Mouse (Mus musculus) stomach, embryonic 16.5 days (tissue): Measurements from ENCODE around the gene 3300002I08Rik. TPM values are rescaled to one million over a fixed set of nuclear protein-coding genes. Genes with fewer than 3 reads are reported as not detected.
"Not testable (repeated sequence)": the region's sequence is repeated elsewhere in the genome, so short reads cannot be mapped to it uniquely, and the experiment has no call there.

Experiments used
- ATAC-seq: fragments of 200-750 bp; cut with Nextera tagmentation; 2 replicates; pipeline ENCODE4 v1.8.0; 2017; ENCODE audit warnings: moderate number of reproducible peaks, moderate TSS enrichment; ENCODE audit not compliant: insufficient read depth, low FRiP score
- H3K27ac ChIP-seq: fragments of 300-500 bp; sonication (generic); 2 replicates; pipeline ENCODE4 v1.5.1; 2014; ENCODE audit warnings: low read length
- H3K27me3 ChIP-seq: fragments of 300-500 bp; sonication (generic); 2 replicates; pipeline ENCODE4 v1.6.1; 2014; ENCODE audit warnings: low read length, control low read depth, mixed read lengths; ENCODE audit not compliant: control insufficient read depth, insufficient read depth
- H3K36me3 ChIP-seq: fragments of 300-500 bp; sonication (generic); 2 replicates; pipeline ENCODE4 v1.6.1; 2014; ENCODE audit warnings: low read length; ENCODE audit not compliant: control insufficient read depth, insufficient read depth
- H3K4me1 ChIP-seq: fragments of 300-500 bp; sonication (generic); 2 replicates; pipeline ENCODE4 v1.6.1; 2014; ENCODE audit warnings: low read length, control low read depth, mixed read lengths; ENCODE audit not compliant: control insufficient read depth, insufficient read depth
- H3K4me2 ChIP-seq: fragments of 300-500 bp; sonication (generic); 2 replicates; pipeline ENCODE4 v1.6.1; 2014; ENCODE audit warnings: low read depth, low read length, mixed read lengths
- H3K4me3 ChIP-seq: fragments of 300-500 bp; sonication (generic); replicated peaks from 2 replicates; pipeline ENCODE4 v1.5.1; 2014; ENCODE audit warnings: mild to moderate bottlenecking, low read length
- H3K9ac ChIP-seq: fragments of 300-500 bp; sonication (generic); 2 replicates; pipeline ENCODE4 v1.6.1; 2014; ENCODE audit warnings: low read length
- H3K9me3 ChIP-seq: fragments of 300-500 bp; sonication (generic); replicated peaks from 2 replicates; pipeline ENCODE4 v1.6.1; 2016; ENCODE audit warnings: low read length, control low read depth; ENCODE audit not compliant: control insufficient read depth
- WGBS: fragments of 180-500 bp; shearing (Covaris S2); extraction: QIAGEN DNeasy Blood & Tissue Kit; methylation state at CpG from one replicate; pipeline ENCODE4 v1.1.7; 2014; 5-methylcytosine and 5-hydroxymethylcytosine counted together
- polyA plus RNA-seq: library from polyadenylated mRNA; unstranded; fragments of >200 nt; fragmentation: Nextera tagmentation; extraction: Ambion mirVana; gene quantifications from 2 replicates; pipeline ENCODE4 v1.2.1, GENCODE M21; 2015

The 3300002I08Rik gene
- polyA plus RNA-seq: 5.9 and 6.0 TPM in 2 replicates

GRCm38 (mm10) chr2:150362113-150362877, at the start of gene 3300002I08Rik:
Gene 3300002I08Rik, minus strand, starts transcription at chr2:150362765.
- under 1% methylated on average over 16 of the region's 17 CpGs for WGBS
- H3K4me1 ChIP-seq, H3K9me3 ChIP-seq, H3K36me3 ChIP-seq, H3K27me3 ChIP-seq: not testable (repeated sequence)
- H3K27ac ChIP-seq: peak within 1 kb of the TSS; percentile 89
- peak within 1 kb of the TSS; percentile 84 for H3K9ac ChIP-seq
- peak; percentile 98 for ATAC-seq
- peak within 1 kb of the TSS; percentile 76 for H3K4me3 ChIP-seq
- H3K4me2 ChIP-seq: peak within 1 kb of the TSS; percentile 56

- ATAC-seq, H3K4me3 ChIP-seq, H3K9ac ChIP-seq, H3K27me3 ChIP-seq, H3K36me3 ChIP-seq, H3K4me1 ChIP-seq, H3K4me2 ChIP-seq, H3K27ac ChIP-seq, H3K9me3 ChIP-seq: not testable (repeated sequence)
- WGBS: 90% methylated on average over 17 of the region's 17 CpGs
These were observed 49.6 kb upstream of the 3300002I08Rik start for GRCm38 (mm10) chr2:150412146-150412545.

GRCm38 (mm10) chr2:150390198-150390597, 27.6 kb upstream of the 3300002I08Rik start:
- Histone ChIP-seq H3K9ac (no peak overlapping the region), H3K4me2 (no peak overlapping the region), H3K27me3 (no peaks in the 10 kb centered on the region), H3K36me3 (no peaks in the 10 kb centered on the region), H3K4me1 (no peaks in the 10 kb centered on the region), H3K9me3 (no peaks in the 10 kb centered on the region), H3K27ac (no peak overlapping the region), H3K4me3 (no peak overlapping the region)
- WGBS: 85% methylated on average over 1 of the region's 1 CpGs
- ATAC-seq: no peak

GRCm38 (mm10) chr2:150385553-150386106, 23.1 kb upstream of the 3300002I08Rik start:
- H3K36me3 ChIP-seq, H3K4me1 ChIP-seq, H3K27me3 ChIP-seq, ATAC-seq, H3K9me3 ChIP-seq, H3K9ac ChIP-seq, H3K27ac ChIP-seq, H3K4me3 ChIP-seq, H3K4me2 ChIP-seq: not testable (repeated sequence)
- WGBS: 94% methylated on average over 17 of the region's 19 CpGs

- H3K9ac ChIP-seq: peak overlapping the region; percentile 84
- H3K27ac ChIP-seq: peak overlapping the region; percentile 89
- no peaks in the 10 kb centered on the region for H3K36me3 ChIP-seq
- no peaks in the 10 kb centered on the region for H3K9me3 ChIP-seq
- no peak for ATAC-seq
- H3K4me2 ChIP-seq: peak overlapping the region; percentile 56
- H3K4me1 ChIP-seq: peaks cover 3% of the 10 kb centered on the region; the same call in 1 of the 2 replicates
- H3K4me3 ChIP-seq: peak overlapping the region; percentile 76
- 11% methylated on average over 4 of the region's 4 CpGs for WGBS
- H3K27me3 ChIP-seq: no peaks in the 10 kb centered on the region
These were observed 289 bp upstream of the 3300002I08Rik start for GRCm38 (mm10) chr2:150362878-150363229.

GRCm38 (mm10) chr2:150357136-150357535, 5.4 kb downstream of the 3300002I08Rik start:
- H3K4me2 ChIP-seq, H3K36me3 ChIP-seq, H3K27me3 ChIP-seq, H3K27ac ChIP-seq, H3K9me3 ChIP-seq, ATAC-seq, H3K4me1 ChIP-seq, H3K9ac ChIP-seq, H3K4me3 ChIP-seq: not testable (repeated sequence)

- peaks cover 40% of the 10 kb centered on the region for H3K36me3 ChIP-seq
- ATAC-seq: no peak
- H3K4me3 ChIP-seq: no peak within 1 kb of the TSS
- no peaks in the 10 kb centered on the region for H3K27me3 ChIP-seq
- H3K4me2 ChIP-seq: no peak within 1 kb of the TSS
- H3K27ac ChIP-seq: no peak within 1 kb of the TSS
- H3K4me1 ChIP-seq: no peaks in the 10 kb centered on the region
- peaks cover 35% of the 10 kb centered on the region for H3K9me3 ChIP-seq
- 93% methylated on average over 5 of the region's 5 CpGs for WGBS
- no peak within 1 kb of the TSS for H3K9ac ChIP-seq
These were observed 39.2 kb downstream of the 3300002I08Rik start, which contains the start of gene Gm10130 for GRCm38 (mm10) chr2:150323402-150323801. Gene Gm10130, plus strand, starts transcription at chr2:150323702.

GRCm38 (mm10) chr2:150318973-150319372, 43.6 kb downstream of the 3300002I08Rik start:
- no peaks in the 10 kb centered on the region for H3K27me3 ChIP-seq
- H3K4me3 ChIP-seq: no peak overlapping the region
- ATAC-seq: no peak
- H3K9ac ChIP-seq: no peak overlapping the region
- peaks cover 40% of the 10 kb centered on the region for H3K9me3 ChIP-seq
- no peaks in the 10 kb centered on the region for H3K4me1 ChIP-seq
- H3K4me2 ChIP-seq: no peak overlapping the region
- 94% methylated on average over 1 of the region's 1 CpGs for WGBS
- H3K27ac ChIP-seq: no peak overlapping the region
- peaks cover 41% of the 10 kb centered on the region for H3K36me3 ChIP-seq

- no peaks in the 10 kb centered on the region for H3K4me1 ChIP-seq
- H3K4me2 ChIP-seq: no peak overlapping the region
- H3K36me3 ChIP-seq: peaks cover 26% of the 10 kb centered on the region
- no peak overlapping the region for H3K9ac ChIP-seq
- no peak overlapping the region for H3K27ac ChIP-seq
- H3K27me3 ChIP-seq: no peaks in the 10 kb centered on the region
- ATAC-seq: no peak
- H3K4me3 ChIP-seq: no peak overlapping the region
- peaks cover 27% of the 10 kb centered on the region for H3K9me3 ChIP-seq
These were observed 46.4 kb downstream of the 3300002I08Rik start for GRCm38 (mm10) chr2:150316140-150316539.
